Mouse (Mus musculus) stomach, adult 2 months (tissue): ENCODE results near the gene Mrfap1. TPM values are rescaled to one million over a fixed set of nuclear protein-coding genes. Genes with fewer than 3 reads are reported as not detected.

Experiments
- polyA plus RNA-seq: library from polyadenylated mRNA; depleted of rRNA; stranded (reverse); fragments of >200 nt; gene quantifications from 2 replicates; pipeline ENCODE4 v1.2.3, GENCODE M21; 2012; rRNA removed

Gene Mrfap1
- 33.1 and 58.8 TPM in 2 replicates for polyA plus RNA-seq

DNA sequence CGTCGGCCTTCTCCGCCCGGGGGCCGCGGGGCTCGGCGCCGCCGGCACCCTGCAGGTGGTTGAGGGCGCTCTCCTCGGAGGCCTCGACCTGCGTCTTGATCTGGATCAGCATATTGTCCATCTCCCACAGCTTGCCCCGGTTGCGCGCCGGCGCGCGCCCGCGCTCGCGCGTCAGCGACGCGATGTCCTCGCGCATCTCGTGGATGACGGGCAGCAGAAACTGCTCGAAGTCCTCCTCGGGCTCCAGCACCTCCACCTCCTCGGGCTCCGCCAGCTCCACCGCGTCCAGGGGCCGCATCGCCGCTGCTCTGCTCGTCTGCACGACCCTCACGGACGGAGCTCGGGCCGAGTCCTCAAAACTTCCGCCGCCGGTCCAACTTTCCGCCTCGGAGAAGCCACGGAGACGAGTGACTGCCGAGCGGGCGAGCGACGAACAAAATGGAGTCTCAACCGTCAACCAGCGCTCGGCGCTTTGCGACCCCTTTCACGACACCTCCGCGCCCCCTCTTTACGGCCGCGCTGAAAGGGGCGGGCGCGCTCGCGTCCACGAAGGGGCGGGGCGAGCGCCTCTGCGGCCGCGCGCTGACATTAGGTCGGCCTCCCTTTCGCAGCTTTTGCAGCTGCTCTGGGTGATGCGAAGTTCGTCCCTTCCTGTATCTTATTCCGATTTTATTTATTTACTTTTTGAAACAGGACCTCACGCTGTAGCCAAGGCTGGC lies at the start of gene Mrfap1:
TSS of gene Mrfap1 (minus strand) at position 477 of the 719 bp plus-strand sequence.

DNA sequence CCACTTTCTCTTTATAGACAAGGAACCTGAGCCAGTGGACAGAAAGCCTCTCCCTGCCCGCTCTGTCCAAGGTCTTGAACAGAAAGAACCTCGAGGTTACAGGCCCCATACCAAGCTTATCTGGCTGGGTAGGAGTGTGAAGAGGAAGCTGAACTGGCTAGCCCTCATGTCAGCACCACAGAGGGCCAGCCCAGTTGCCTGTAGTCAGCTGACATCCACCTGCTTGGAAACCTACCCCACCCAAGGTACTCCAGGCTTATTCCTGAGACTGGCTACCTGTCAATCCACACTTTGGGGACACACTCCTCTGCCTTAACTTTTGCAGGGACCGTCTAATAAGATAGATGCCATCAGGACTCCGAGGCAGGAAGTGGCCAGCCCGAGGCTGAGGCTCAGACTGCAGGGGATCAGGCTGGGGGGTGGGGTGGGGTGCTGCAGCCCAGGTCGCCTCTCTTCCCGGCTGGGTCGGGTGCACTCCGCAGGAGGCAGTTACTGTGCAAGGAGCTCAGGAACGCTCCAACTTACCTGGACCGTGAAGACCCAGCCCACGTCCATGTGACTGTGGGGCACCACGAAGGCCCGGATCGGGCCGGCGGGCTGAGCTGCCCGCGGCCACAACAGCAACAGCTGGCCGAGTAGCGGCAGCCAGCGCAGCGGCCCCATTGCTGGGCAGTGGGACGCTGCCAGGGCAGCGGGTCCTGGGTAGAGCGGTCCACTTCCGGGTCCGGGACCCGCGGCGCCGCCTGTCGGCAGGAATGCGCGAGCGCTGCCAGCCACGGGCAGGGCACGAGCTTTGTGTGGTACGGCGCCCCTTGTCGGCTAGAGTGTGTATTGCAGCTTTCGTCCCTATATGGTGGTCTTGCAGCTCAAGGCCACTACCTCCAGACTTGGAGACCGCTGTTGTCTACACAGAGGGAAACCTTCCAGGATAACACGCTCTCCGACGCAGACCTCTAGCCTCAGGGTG lies 33.6 kb upstream of the Mrfap1 start, which contains the start of gene Man2b2:
TSS of gene Man2b2 (minus strand) at position 741 of the 967 bp plus-strand sequence.

DNA sequence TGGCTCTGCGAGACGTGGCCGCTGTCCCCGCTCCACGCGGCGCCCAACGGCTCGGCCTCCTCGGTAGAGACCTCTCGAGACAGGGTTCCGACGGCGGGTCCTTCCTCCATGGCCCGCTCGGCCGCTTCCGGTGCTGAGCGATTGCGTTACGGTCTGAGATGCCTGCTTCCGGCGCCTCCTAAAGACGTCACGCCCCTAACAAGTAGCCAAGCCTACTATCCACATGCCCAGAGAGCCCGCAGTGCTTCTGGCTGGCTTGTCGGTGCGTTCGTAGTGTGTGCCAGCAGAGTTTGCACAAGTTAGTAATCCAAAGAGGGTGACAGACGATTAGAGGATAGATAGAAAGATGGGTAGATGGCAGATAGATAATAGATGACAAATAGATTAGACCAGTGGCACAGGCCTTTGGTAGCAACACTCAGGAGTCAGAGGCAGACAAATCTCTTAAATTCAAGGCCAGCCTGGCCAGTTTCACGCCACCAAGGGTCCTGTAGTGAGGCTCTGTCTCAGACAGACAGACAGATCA lies 48.0 kb downstream of the Mrfap1 start, which contains the start of gene Bloc1s4:
TSS of gene Bloc1s4 (minus strand) at position 115 of the 526 bp plus-strand sequence.

Other genes with a start within 250 kb of the Mrfap1 start
- 10.7 and 12.3 TPM in 2 replicates for gene Tbc1d14, start 203.5 kb downstream of the Mrfap1 start, polyA plus RNA-seq
- gene D5Ertd579e, start 100.7 kb downstream of the Mrfap1 start, polyA plus RNA-seq: 6.1 and 7.0 TPM in 2 replicates
- gene Bloc1s4, start 48.1 kb downstream of the Mrfap1 start, polyA plus RNA-seq: 12.4 and 29.2 TPM in 2 replicates
- 42.3 and 43.6 TPM in 2 replicates for gene Man2b2, start 33.9 kb upstream of the Mrfap1 start, polyA plus RNA-seq
- gene Ppp2r2c, start 71.7 kb upstream of the Mrfap1 start, polyA plus RNA-seq: 0.62 and 0.83 TPM in 2 replicates
- 9.3 and 10.0 TPM in 2 replicates for gene Wfs1, start 192.4 kb upstream of the Mrfap1 start, polyA plus RNA-seq